26 mouse cellular contexts compared by ENCODE assay signal in the genomic region with DNA sequence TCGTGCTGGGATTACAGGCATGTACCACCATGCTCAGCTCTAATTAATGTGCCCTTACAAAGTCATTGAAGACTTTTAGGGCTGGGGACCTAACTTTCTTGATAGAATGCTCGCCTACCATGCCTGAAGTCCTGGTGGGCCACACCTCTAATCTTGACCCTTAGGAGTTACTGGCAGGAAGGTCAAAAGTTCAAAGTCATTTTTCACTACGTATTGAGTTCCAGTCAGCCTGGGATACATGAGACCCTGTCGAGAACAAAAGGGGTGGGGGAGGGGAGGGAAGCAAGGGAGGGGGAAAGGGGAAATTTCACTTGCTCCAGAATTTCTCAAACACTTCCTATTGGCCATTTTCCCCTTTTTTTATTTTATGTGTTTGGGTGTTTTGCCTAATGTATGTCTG. TPM values are rescaled to one million over a fixed set of nuclear protein-coding genes. Genes with fewer than 3 reads are reported as not detected.
DNase-seq lines count a peak whose midpoint lies in the region; ATAC-seq lines count a peak whose summit lies in the region.
"Had no signal": no experiment of that assay in that cellular context is flagged by ENCODE, and none has a peak within 500 bp of the region (broad histone marks: within the 10 kb centered on the region; RNA-seq: fewer than 3 reads in every experiment).

No protein-coding gene starts in this region.

- H3K27me3 ChIP-seq in liver, embryonic 11.5 days (replicated peaks; ENCODE audit: control insufficient read depth, insufficient read depth, low read length) = no peaks in the 10 kb centered on the region
- H3K27me3 ChIP-seq: embryonic facial prominence, embryonic 13.5 days; embryonic facial prominence, embryonic 15.5 days; Patski had no signal

- no peak for ATAC-seq in liver, embryonic 11.5 days (replicated peaks; ENCODE audit: low FRiP score)
- ATAC-seq: activated CD4-positive, CD25-positive, alpha-beta regulatory T cell, adult 4 months; forebrain, embryonic 14.5 days; forebrain, embryonic 16.5 days; Patski had no signal

- H3K4me1 ChIP-seq in liver, embryonic 11.5 days (replicated peaks; ENCODE audit: control insufficient read depth, insufficient read depth, low read length) = no peaks in the 10 kb centered on the region; the same call in 1 of the 2 replicates

- no peak overlapping the region for H3K27ac ChIP-seq in liver, embryonic 11.5 days (ENCODE audit: low read depth, low read length)
- H3K27ac ChIP-seq: embryonic facial prominence, embryonic 13.5 days; embryonic facial prominence, embryonic 15.5 days; forebrain, embryonic 10.5 days; forebrain, embryonic 12.5 days had no signal

- no peak overlapping the region for H3K9ac ChIP-seq in liver, embryonic 11.5 days (ENCODE audit: low read depth, low read length)
- H3K9ac ChIP-seq: embryonic facial prominence, embryonic 13.5 days; embryonic facial prominence, embryonic 15.5 days; forebrain, embryonic 12.5 days had no signal

- DNase-seq in ES-CJ7 (ENCODE audit: low read depth, low spot score) = peak; percentile 71
- peak; percentile 82 for DNase-seq in R1 (ENCODE audit: low read depth, low spot score)
- peak; percentile 55 for DNase-seq in embryo, embryonic 10.5 days (ENCODE audit: low spot score)
- peak; percentile 18 for DNase-seq in mesoderm, embryonic 11.5 days (ENCODE audit: low read depth, low spot score)
- DNase-seq in liver, embryonic 11.5 days (ENCODE audit: low spot score) = no peak
- no peak for DNase-seq in kidney, postnatal 25 days
- no peak for DNase-seq in adrenal gland, postnatal 25 days
- DNase-seq: adrenal gland, postnatal 10 days; adrenal gland, postnatal 36 days; cerebellum, adult 8-10 months; cerebellum, postnatal 14 days; cerebellum, postnatal 36 days had no signal

- H3K9me3 ChIP-seq in liver, embryonic 11.5 days (ENCODE audit: control insufficient read depth, low read length) = no peaks in the 10 kb centered on the region
- H3K9me3 ChIP-seq: embryonic facial prominence, embryonic 13.5 days; embryonic facial prominence, embryonic 15.5 days; forebrain, embryonic 10.5 days; forebrain, embryonic 12.5 days; G1E had no signal

- no peak overlapping the region for H3K4me2 ChIP-seq in liver, embryonic 11.5 days
- H3K4me2 ChIP-seq: embryonic facial prominence, embryonic 13.5 days; embryonic facial prominence, embryonic 15.5 days; forebrain, embryonic 12.5 days had no signal

- H3K36me3 ChIP-seq in liver, embryonic 11.5 days (ENCODE audit: control insufficient read depth, insufficient read depth, low read length) = no peaks in the 10 kb centered on the region
- H3K36me3 ChIP-seq: embryonic facial prominence, embryonic 13.5 days; embryonic facial prominence, embryonic 15.5 days; forebrain, embryonic 10.5 days; forebrain, embryonic 12.5 days; G1E had no signal

- H3K4me3 ChIP-seq in liver, embryonic 11.5 days (ENCODE audit: low read depth, low read length) = no peak overlapping the region
- H3K4me3 ChIP-seq: embryonic facial prominence, embryonic 13.5 days; embryonic facial prominence, embryonic 15.5 days; erythroblast, embryonic 14.5 days; forebrain, embryonic 10.5 days; forebrain, embryonic 12.5 days had no signal

- 44% methylated on average over 4 of the region's 4 CpGs for WGBS in liver, embryonic 11.5 days

RNA-seq across cellular contexts. Expression of gene Arhgap35, which starts 8.3 kb away (rescaled TPM):
- polyA plus RNA-seq in liver, embryonic 11.5 days (2014; fragmentation: Nextera tagmentation; extraction: Ambion mirVana) = 9.1 and 11.5 TPM in 2 replicates
- total RNA-seq in adrenal gland, postnatal 25 days (2021) = 74.8 and 76.1 TPM in 2 replicates

RNA-seq across cellular contexts. Expression of gene Ceacam15, which starts 52.4 kb away (rescaled TPM):
- not detected in 2 replicates for polyA plus RNA-seq in liver, embryonic 11.5 days (2014; fragmentation: Nextera tagmentation; extraction: Ambion mirVana)
- not detected in 2 replicates for total RNA-seq in adrenal gland, postnatal 25 days (2021)
- total RNA-seq: adrenal gland, adult 18-20 months; adrenal gland, postnatal 10 days; adrenal gland, postnatal 36 days; common myeloid progenitor, adult 5-6 weeks had no signal
- polyA plus RNA-seq: C2C12; embryonic facial prominence, embryonic 11.5 days; embryonic facial prominence, embryonic 13.5 days; embryonic facial prominence, embryonic 15.5 days; erythroblast, embryonic 14.5 days; forebrain, embryonic 10.5 days; forebrain, embryonic 12.5 days; forebrain, embryonic 14.5 days; forebrain, embryonic 16.5 days; G1E; Patski had no signal

Comparison
In these comparisons a context has a peak if more than half of its experiments do, and no peak if none do; other contexts are left out.
1. DNase-seq: peak in ES-CJ7 (single experiment), R1 (single experiment), embryo, embryonic 10.5 days (single experiment) and mesoderm, embryonic 11.5 days (single experiment); none in liver, embryonic 11.5 days (single experiment), kidney, postnatal 25 days (0 of 2) and adrenal gland, postnatal 25 days (single experiment).